9 mouse cellular contexts compared by ENCODE assay signal in genomic region chr2:134826111-134827005, GRCm38 (mm10). TPM values are rescaled to one million over a fixed set of nuclear protein-coding genes. Genes with fewer than 3 reads are reported as not detected.
DNase-seq lines count a peak whose midpoint lies in the region; ATAC-seq lines count a peak whose summit lies in the region.
"Had no signal": no experiment of that assay in that cellular context is flagged by ENCODE, and none has a peak within 500 bp of the region (broad histone marks: within the 10 kb centered on the region; RNA-seq: fewer than 3 reads in every experiment).

No protein-coding gene starts in this region.

- peaks cover 12% of the 10 kb centered on the region for H3K4me1 ChIP-seq in heart, embryonic 12.5 days (replicated peaks)
- H3K4me1 ChIP-seq in forebrain, embryonic 14.5 days (ENCODE audit: control insufficient read depth, insufficient read depth, low read length), result peaks cover 16% of the 10 kb centered on the region
- H3K4me1 ChIP-seq in liver, embryonic 15.5 days (replicated peaks), result no peaks in the 10 kb centered on the region; the same call in 1 of the 2 replicates

- no peak for ATAC-seq in heart, embryonic 12.5 days (ENCODE audit: insufficient number of reproducible peaks, low FRiP score)
- ATAC-seq in forebrain, embryonic 14.5 days, result peak; percentile 66; the same call in 1 of the 2 replicates
- ATAC-seq in liver, embryonic 15.5 days (ENCODE audit: insufficient read depth), result peak; percentile 79
- ATAC-seq in megakaryocyte, adult 5-6 weeks (ENCODE audit: poor library complexity, severe bottlenecking), result no peak

- no peak overlapping the region for H3K9ac ChIP-seq in heart, embryonic 12.5 days
- H3K9ac ChIP-seq in forebrain, embryonic 14.5 days (ENCODE audit: low read length), result peak overlapping the region; percentile 29; the same call in 1 of the 2 replicates
- no peak overlapping the region for H3K9ac ChIP-seq in liver, embryonic 15.5 days

- 38% methylated on average over 8 of the region's 8 CpGs for WGBS in heart, embryonic 12.5 days
- WGBS in forebrain, embryonic 14.5 days, result 26% methylated on average over 8 of the region's 8 CpGs
- 45% methylated on average over 8 of the region's 8 CpGs for WGBS in liver, embryonic 15.5 days (ENCODE audit: insufficient replicate concordance)

- DNase-seq in heart, adult 11 months, result no peak
- peak; percentile 22 for DNase-seq in adipocyte (ENCODE audit: low spot score)
- peak; percentile 49 for DNase-seq in forebrain, embryonic 14.5 days (ENCODE audit: low spot score)
- DNase-seq in retina, postnatal 1 day, result no peak
- DNase-seq in thymus, postnatal 14 days, result no peak
- DNase-seq: adrenal gland, postnatal 25 days had no signal

- H3K27ac ChIP-seq in heart, embryonic 12.5 days (ENCODE audit: poor library complexity, severe bottlenecking), result peak overlapping the region; percentile 47; the same call in 1 of the 2 replicates
- H3K27ac ChIP-seq in forebrain, embryonic 14.5 days (ENCODE audit: low read depth, low read length), result peak overlapping the region; percentile 59
- H3K27ac ChIP-seq in liver, embryonic 15.5 days (replicated peaks), result 0 out of 2 replicates have a peak overlapping the region, but pooled peaks have one; percentile 48

- H3K4me3 ChIP-seq in heart, embryonic 12.5 days, result no peak overlapping the region
- no peak overlapping the region for H3K4me3 ChIP-seq in forebrain, embryonic 14.5 days (ENCODE audit: low read depth, low read length)
- no peak overlapping the region for H3K4me3 ChIP-seq in liver, embryonic 15.5 days (replicated peaks)

- 0 out of 2 replicates have a peak overlapping the region, but pooled peaks have one; percentile 4 for H3K4me2 ChIP-seq in heart, embryonic 12.5 days
- no peak overlapping the region for H3K4me2 ChIP-seq in forebrain, embryonic 14.5 days (ENCODE audit: low read length)
- H3K4me2 ChIP-seq in liver, embryonic 15.5 days, result peak overlapping the region; percentile 30

- H3K36me3 ChIP-seq in heart, embryonic 12.5 days, result no peaks in the 10 kb centered on the region
- no peaks in the 10 kb centered on the region for H3K36me3 ChIP-seq in forebrain, embryonic 14.5 days (ENCODE audit: control insufficient read depth, insufficient read depth, low read length)
- no peaks in the 10 kb centered on the region for H3K36me3 ChIP-seq in liver, embryonic 15.5 days (replicated peaks)

- no peaks in the 10 kb centered on the region for H3K27me3 ChIP-seq in heart, embryonic 12.5 days (replicated peaks)
- H3K27me3 ChIP-seq in forebrain, embryonic 14.5 days (replicated peaks; ENCODE audit: control insufficient read depth, insufficient read depth, low read length), result no peaks in the 10 kb centered on the region
- no peaks in the 10 kb centered on the region for H3K27me3 ChIP-seq in liver, embryonic 15.5 days

- H3K9me3 ChIP-seq in heart, embryonic 12.5 days (replicated peaks), result no peaks in the 10 kb centered on the region
- H3K9me3 ChIP-seq in forebrain, embryonic 14.5 days (replicated peaks; ENCODE audit: control insufficient read depth, low read length), result no peaks in the 10 kb centered on the region
- no peaks in the 10 kb centered on the region for H3K9me3 ChIP-seq in liver, embryonic 15.5 days (replicated peaks)

RNA-seq across cellular contexts. Expression of gene Plcb1, which starts 40.5 kb away (rescaled TPM):
- polyA plus RNA-seq in heart, embryonic 12.5 days (2016; fragmentation: Nextera tagmentation; extraction: Ambion mirVana), result 6.1 and 8.2 TPM in 2 replicates
- polyA plus RNA-seq in forebrain, embryonic 14.5 days (2014; fragmentation: Nextera tagmentation; extraction: Ambion mirVana), result 23.0 and 28.1 TPM in 2 replicates
- polyA plus RNA-seq in liver, embryonic 15.5 days (2015; fragmentation: Nextera tagmentation; extraction: Ambion mirVana), result 3.3 and 5.3 TPM in 2 replicates
- total RNA-seq in megakaryocyte, adult 5-6 weeks (2015), result 39.4 and 40.0 TPM in 2 replicates
- total RNA-seq in megakaryocyte, adult 5-6 weeks (2017), result 37.3 and 47.6 TPM in 2 replicates

Comparison
In these comparisons a context has a peak if more than half of its experiments do, and no peak if none do; other contexts are left out.
1. ATAC-seq: peak in forebrain, embryonic 14.5 days (single experiment) and liver, embryonic 15.5 days (single experiment); none in heart, embryonic 12.5 days (single experiment) and megakaryocyte, adult 5-6 weeks (single experiment).
2. DNase-seq: peak in adipocyte (single experiment) and forebrain, embryonic 14.5 days (single experiment); none in heart, adult 11 months (single experiment), retina, postnatal 1 day (single experiment) and thymus, postnatal 14 days (single experiment).
3. Peak in every context shown above with its lines, with median percentiles within 50 percentile points of each other: H3K27ac ChIP-seq.